Mouse (Mus musculus): ENCODE data around the gene Ywhah. TPM values are rescaled to one million over a fixed set of nuclear protein-coding genes. Genes with fewer than 3 reads are reported as not detected.

The Ywhah gene
- polyA plus RNA-seq, 2 experiments: 132 to 183 TPM

DNA sequence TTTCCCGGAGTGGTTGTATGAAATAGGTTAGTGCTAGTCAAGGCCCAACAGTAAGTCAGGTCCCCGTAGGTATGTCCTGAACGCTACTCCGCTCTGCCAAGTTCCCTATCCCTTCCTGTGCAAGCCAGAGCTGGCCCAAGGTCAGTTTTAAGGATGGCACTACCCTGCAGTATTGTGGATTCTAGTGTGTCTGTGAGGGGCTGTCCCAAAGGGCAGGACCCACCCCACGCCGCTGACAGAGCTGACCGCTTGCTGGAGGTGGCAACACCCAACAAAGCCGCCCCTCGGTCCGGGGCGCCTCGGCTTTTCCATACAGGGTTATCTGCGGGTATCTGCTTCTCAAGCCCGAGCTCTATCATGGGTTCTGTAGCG lies 441 bp upstream of the Ywhah start:
- TF ChIP-seq CTCF (IDR thresholded peaks at IDR 0.05; ENCODE audit: low read depth): no peak
- TF ChIP-seq EP300 (IDR thresholded peaks at IDR 0.05; ENCODE audit: low read depth): no peak
- H3K4me3 ChIP-seq (ENCODE audit: insufficient read depth in 1 of 2, low read depth in 2 of 2, low read length in 2 of 2): peak overlapping the region; percentile 60 to 99
- WGBS (ENCODE audit: insufficient replicate concordance): 3% methylated on average over 15 of the region's 15 CpGs
- no peaks in the 10 kb centered on the region for H3K27me3 ChIP-seq (ENCODE audit: control insufficient read depth, insufficient read depth, low read length)
- peak overlapping the region; percentile 92 for H3K4me2 ChIP-seq (ENCODE audit: low read depth)
- H3K9ac ChIP-seq (replicated peaks): peak overlapping the region; percentile 95
- H3K27ac ChIP-seq: peak overlapping the region; percentile 98
- no peaks in the 10 kb centered on the region for H3K9me3 ChIP-seq (ENCODE audit: control insufficient read depth, low read length)
- peaks cover 17 to 32% of the 10 kb centered on the region in 2 experiments for H3K4me1 ChIP-seq (replicated peaks; ENCODE audit: control insufficient read depth in 2 of 2, insufficient read depth in 2 of 2, low read length in 1 of 2)
- ATAC-seq (ENCODE audit: insufficient read depth) (peak; percentile 25), DNase-seq (ENCODE audit: low read depth in 3 of 3, low spot score in 3 of 3) (no peak)
- H3K36me3 ChIP-seq (replicated peaks; ENCODE audit: control insufficient read depth, insufficient read depth, low read depth): peaks cover 17% of the 10 kb centered on the region

DNA sequence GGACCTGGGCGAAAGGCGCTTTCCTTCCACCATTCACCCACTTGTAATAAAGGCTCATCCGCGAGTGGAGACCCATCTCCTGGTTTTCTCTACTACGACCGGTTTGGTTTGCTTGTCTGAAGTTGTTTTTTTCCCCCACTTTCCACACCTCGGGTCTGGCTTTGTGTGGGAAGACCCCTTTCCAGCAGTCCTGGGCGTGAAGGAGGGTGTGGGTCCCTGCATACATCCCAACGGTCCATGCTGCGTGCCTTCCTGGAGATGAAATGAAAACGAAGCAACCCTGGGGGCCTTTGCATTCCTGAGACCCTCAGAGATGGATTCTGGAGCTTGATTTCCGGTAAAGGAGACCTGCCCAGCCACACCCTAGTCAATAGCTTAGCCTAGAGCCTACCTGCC lies 808 bp downstream of the Ywhah start:
- H3K36me3 ChIP-seq (replicated peaks; ENCODE audit: control insufficient read depth, insufficient read depth, low read depth): peaks cover 29% of the 10 kb centered on the region
- TF ChIP-seq EP300 (IDR thresholded peaks at IDR 0.05; ENCODE audit: low read depth): no peak
- TF ChIP-seq CTCF (IDR thresholded peaks at IDR 0.05; ENCODE audit: low read depth): no peak
- H3K4me3 ChIP-seq (ENCODE audit: insufficient read depth in 1 of 2, low read depth in 2 of 2, low read length in 2 of 2): peak overlapping the region; percentile 99 to 100
- H3K27ac ChIP-seq: peak overlapping the region; percentile 98
- ATAC-seq (ENCODE audit: insufficient read depth): no peak
- no peaks in the 10 kb centered on the region for H3K27me3 ChIP-seq (ENCODE audit: control insufficient read depth, insufficient read depth, low read length)
- DNase-seq (ENCODE audit: low read depth in 3 of 3, low spot score in 3 of 3): no peak
- H3K4me2 ChIP-seq (ENCODE audit: low read depth): peak overlapping the region; percentile 92
- H3K9me3 ChIP-seq (ENCODE audit: control insufficient read depth, low read length): no peaks in the 10 kb centered on the region
- peak overlapping the region; percentile 99 for H3K9ac ChIP-seq (replicated peaks)
- peaks cover 19 to 42% of the 10 kb centered on the region in 2 experiments for H3K4me1 ChIP-seq (replicated peaks; ENCODE audit: control insufficient read depth in 2 of 2, insufficient read depth in 2 of 2, low read length in 1 of 2)
- under 1% methylated on average over 12 of the region's 12 CpGs for WGBS (ENCODE audit: insufficient replicate concordance)

DNA sequence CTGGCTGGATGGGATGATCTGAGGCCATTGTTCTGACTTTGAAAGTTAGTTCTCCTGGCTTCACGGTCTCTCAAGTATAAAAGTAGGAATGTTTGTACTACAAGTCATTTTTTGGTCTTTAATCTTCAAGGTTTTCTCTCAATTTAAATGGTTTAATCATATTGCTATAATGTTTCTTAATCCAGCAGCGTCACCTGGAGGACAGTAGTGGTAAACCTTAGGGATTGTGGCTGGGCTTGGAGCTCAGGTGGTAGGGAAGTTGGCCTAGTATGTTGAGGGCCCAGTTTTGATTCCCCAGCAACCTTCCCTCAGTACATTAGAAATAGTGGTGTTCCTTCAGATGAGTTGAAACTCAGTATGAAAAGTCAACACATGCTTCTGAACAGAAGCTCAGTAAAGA lies 3.0 kb downstream of the Ywhah start:
- Histone ChIP-seq H3K4me2 (ENCODE audit: low read depth) (peak overlapping the region; percentile 92), H3K9me3 (ENCODE audit: control insufficient read depth, low read length) (no peaks in the 10 kb centered on the region), H3K27ac (no peak overlapping the region), H3K36me3 (replicated peaks; ENCODE audit: control insufficient read depth, insufficient read depth, low read depth) (peaks cover 50% of the 10 kb centered on the region), H3K27me3 (ENCODE audit: control insufficient read depth, insufficient read depth, low read length) (no peaks in the 10 kb centered on the region), H3K4me1 (replicated peaks; ENCODE audit: control insufficient read depth in 2 of 2, insufficient read depth in 2 of 2, low read length in 1 of 2) (peaks cover 19 to 40% of the 10 kb centered on the region in 2 experiments), H3K9ac (replicated peaks) (no peak overlapping the region; the same call in 1 of the 2 replicates), H3K4me3 (ENCODE audit: insufficient read depth in 1 of 2, low read depth in 2 of 2, low read length in 2 of 2) (no peak overlapping the region)
- DNase-seq (ENCODE audit: low read depth in 3 of 3, low spot score in 3 of 3): no peak
- TF ChIP-seq CTCF (IDR thresholded peaks at IDR 0.05; ENCODE audit: low read depth) (peak; percentile 63), EP300 (IDR thresholded peaks at IDR 0.05; ENCODE audit: low read depth) (no peak)
- 82% methylated on average over 2 of the region's 2 CpGs for WGBS (ENCODE audit: insufficient replicate concordance)
- ATAC-seq (ENCODE audit: insufficient read depth): no peak

DNA sequence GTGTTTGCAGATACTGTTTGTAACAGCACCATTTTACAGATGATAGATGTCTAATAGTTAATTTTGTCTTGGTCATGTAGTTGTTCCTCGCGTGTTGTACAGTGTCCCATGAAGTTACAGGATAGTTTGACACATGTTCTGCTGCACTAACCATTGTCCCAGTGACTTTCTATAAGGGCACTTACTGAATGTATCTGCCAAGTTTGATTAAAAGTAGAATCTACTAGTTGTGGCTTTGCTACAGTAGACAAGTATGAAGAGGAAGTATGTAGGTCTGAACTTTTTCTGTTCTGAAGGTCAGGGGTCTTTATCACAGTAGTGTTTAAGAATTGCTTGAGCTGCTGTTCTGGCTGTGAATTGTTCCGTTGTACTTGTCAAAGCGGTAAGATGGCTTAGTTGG lies 4.7 kb downstream of the Ywhah start:
- TF ChIP-seq EP300 (IDR thresholded peaks at IDR 0.05; ENCODE audit: low read depth): no peak
- TF ChIP-seq CTCF (IDR thresholded peaks at IDR 0.05; ENCODE audit: low read depth): no peak
- peaks cover 60% of the 10 kb centered on the region for H3K36me3 ChIP-seq (replicated peaks; ENCODE audit: control insufficient read depth, insufficient read depth, low read depth)
- H3K27me3 ChIP-seq (ENCODE audit: control insufficient read depth, insufficient read depth, low read length): no peaks in the 10 kb centered on the region
- DNase-seq (ENCODE audit: low read depth in 3 of 3, low spot score in 3 of 3) (no peak), ATAC-seq (ENCODE audit: insufficient read depth) (no peak)
- WGBS (ENCODE audit: insufficient replicate concordance): 91% methylated on average over 4 of the region's 4 CpGs
- no peak overlapping the region for H3K27ac ChIP-seq
- no peak overlapping the region for H3K4me3 ChIP-seq (ENCODE audit: insufficient read depth in 1 of 2, low read depth in 2 of 2, low read length in 2 of 2)
- H3K9me3 ChIP-seq (ENCODE audit: control insufficient read depth, low read length): no peaks in the 10 kb centered on the region
- H3K4me1 ChIP-seq (replicated peaks; ENCODE audit: control insufficient read depth in 2 of 2, insufficient read depth in 2 of 2, low read length in 1 of 2): peaks cover 13 to 31% of the 10 kb centered on the region in 2 experiments
- H3K4me2 ChIP-seq (ENCODE audit: low read depth): peak overlapping the region; percentile 6; the same call in 1 of the 2 replicates
- peak overlapping the region; percentile 13; the same call in 1 of the 2 replicates for H3K9ac ChIP-seq (replicated peaks)

DNA sequence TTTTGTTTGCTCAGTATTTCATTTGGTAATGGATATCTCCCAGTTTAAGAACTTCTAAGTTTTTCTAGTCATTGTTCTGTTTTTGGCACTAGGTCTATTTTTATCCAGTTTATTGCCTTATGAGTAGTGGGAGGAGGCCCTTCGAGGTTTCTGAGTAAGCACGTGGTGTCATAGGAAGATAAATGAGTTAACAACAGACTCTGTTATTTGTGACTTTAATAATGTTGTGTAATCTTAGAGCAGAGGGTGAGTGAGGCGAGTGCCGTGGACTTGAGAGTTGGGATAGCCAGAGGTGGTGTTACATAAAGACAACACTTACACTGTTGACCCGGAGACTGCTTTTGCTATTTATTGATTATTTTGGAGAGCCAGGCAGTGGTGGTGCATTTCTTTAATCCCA lies 5.9 kb downstream of the Ywhah start:
- H3K9ac ChIP-seq (replicated peaks): peak overlapping the region; percentile 18; the same call in 1 of the 2 replicates
- TF ChIP-seq EP300 (IDR thresholded peaks at IDR 0.05; ENCODE audit: low read depth) (no peak), CTCF (IDR thresholded peaks at IDR 0.05; ENCODE audit: low read depth) (no peak)
- WGBS (ENCODE audit: insufficient replicate concordance): 41% methylated on average over 5 of the region's 5 CpGs
- no peak overlapping the region for H3K27ac ChIP-seq
- ATAC-seq (ENCODE audit: insufficient read depth): no peak
- no peaks in the 10 kb centered on the region for H3K9me3 ChIP-seq (ENCODE audit: control insufficient read depth, low read length)
- H3K4me2 ChIP-seq (ENCODE audit: low read depth): no peak overlapping the region
- H3K27me3 ChIP-seq (ENCODE audit: control insufficient read depth, insufficient read depth, low read length): no peaks in the 10 kb centered on the region
- peaks cover 63% of the 10 kb centered on the region for H3K36me3 ChIP-seq (replicated peaks; ENCODE audit: control insufficient read depth, insufficient read depth, low read depth)
- no peak for DNase-seq (ENCODE audit: low read depth in 3 of 3, low spot score in 3 of 3)
- H3K4me3 ChIP-seq (ENCODE audit: insufficient read depth in 1 of 2, low read depth in 2 of 2, low read length in 2 of 2): no peak overlapping the region
- H3K4me1 ChIP-seq (replicated peaks; ENCODE audit: control insufficient read depth in 2 of 2, insufficient read depth in 2 of 2, low read length in 1 of 2): peaks cover 13 to 31% of the 10 kb centered on the region in 2 experiments
